Mouse (Mus musculus) megakaryocyte, embryonic 14.5 days (primary cell): ENCODE data around the gene Mettl16.

ENCODE experiments used
- FLI1 ChIP-seq: IDR thresholded peaks from 2 replicates; pipeline ENCODE4 v1.6.1; 2012; ENCODE audit warnings: low read length, inconsistent platforms, mixed read lengths
- GATA1 ChIP-seq: IDR thresholded peaks from 3 replicates; pipeline ENCODE4 v1.6.1; 2012; ENCODE audit warnings: mixed read lengths, low read length, inconsistent platforms, borderline replicate concordance

GRCm38 (mm10) chr11:74838441-74838840 is 67.8 kb downstream of the Mettl16 start:
- TF ChIP-seq GATA1, result no peak
- no peak for TF ChIP-seq FLI1
